Mouse (Mus musculus) lung, postnatal 14 days (tissue): Measurements from ENCODE around the gene Gm20747.
"Not testable (repeated sequence)": the region's sequence is repeated elsewhere in the genome, so short reads cannot be mapped to it uniquely, and the experiment has no call there.

Source experiments
- DNase-seq: peaks from one replicate; pipeline ENCODE4 v3.0.0; 2021

The Gm20747 gene

GRCm38 (mm10) chrY:53418191-53418590 is at the start of gene Gm20747:
TSS of gene Gm20747 (minus strand) at chrY:53418291.
- DNase-seq = not testable (repeated sequence)
